Mouse (Mus musculus): Measurements from ENCODE around the gene Usp42. TPM values are rescaled to one million over a fixed set of nuclear protein-coding genes. Genes with fewer than 3 reads are reported as not detected.

Gene Usp42
- polyA plus RNA-seq, 1 experiment from 2014 or later = 17.2 TPM

DNA sequence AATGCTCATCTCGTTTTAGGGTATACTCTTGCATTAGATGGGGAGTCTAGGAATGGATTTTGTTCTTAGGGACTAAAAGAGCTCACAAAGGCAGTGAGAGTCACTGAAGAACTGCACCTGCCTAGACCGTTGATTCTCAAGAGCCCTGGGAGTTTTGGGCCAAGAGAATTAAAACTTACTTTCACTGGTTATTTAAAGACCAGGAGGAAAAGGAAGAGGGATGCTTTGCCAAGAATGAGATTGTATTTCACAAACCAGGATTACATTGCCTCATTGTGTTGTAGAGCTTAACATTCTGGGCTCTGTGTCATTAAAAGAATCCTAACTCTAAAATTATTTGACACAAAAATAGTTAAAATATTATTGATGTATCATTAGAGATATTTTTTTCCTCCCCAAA is 66.5 kb downstream of the Usp42 start:
- H3K36me3 ChIP-seq = no peaks in the 10 kb centered on the region
- no peaks in the 10 kb centered on the region for H3K27me3 ChIP-seq (replicated peaks)
- H3K9me3 ChIP-seq = no peaks in the 10 kb centered on the region
- H3K9ac ChIP-seq = no peak overlapping the region
- WGBS = 56% methylated on average over 2 of the region's 2 CpGs
- H3K4me2 ChIP-seq = no peak overlapping the region
- ATAC-seq (ENCODE audit: insufficient read depth, low FRiP score, low read depth) = no peak
- H3K4me1 ChIP-seq = 0 out of 2 replicates have a peak, but pooled peaks cover 6% of the 10 kb centered on the region
- H3K27ac ChIP-seq = no peak overlapping the region
- H3K4me3 ChIP-seq (replicated peaks) = no peak overlapping the region

DNA sequence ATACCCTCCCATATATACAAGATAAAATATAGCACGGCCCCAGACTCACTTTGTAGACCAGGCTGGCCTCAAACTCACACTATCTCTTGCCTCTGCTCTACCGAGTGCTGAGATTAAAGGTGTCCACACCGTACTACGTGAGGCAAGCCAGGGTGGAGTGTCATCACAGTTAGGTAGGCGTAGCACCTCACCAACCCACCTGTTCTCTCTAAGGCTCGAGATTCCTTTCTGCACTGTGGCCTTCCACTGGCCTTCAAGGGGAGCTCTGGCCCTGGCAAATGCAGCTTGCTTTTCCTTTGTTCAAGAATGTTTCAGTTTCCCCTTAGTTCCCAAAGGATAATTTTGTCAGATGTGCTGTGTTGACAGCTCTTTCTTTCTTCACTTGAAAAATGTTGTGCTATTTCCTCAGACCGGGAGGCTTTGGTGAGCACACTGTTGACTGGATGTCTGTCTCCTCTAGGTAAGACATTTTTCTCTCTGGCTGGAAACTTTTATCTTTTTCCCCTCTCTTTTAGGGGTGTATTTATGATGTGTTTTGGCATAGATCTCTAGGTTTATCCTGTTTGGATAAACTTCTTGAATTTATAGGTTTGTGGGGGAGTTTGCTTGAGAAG is 68.9 kb downstream of the Usp42 start:
- H3K4me3 ChIP-seq (replicated peaks) = no peak overlapping the region
- no peak overlapping the region; the same call in 1 of the 2 replicates for H3K27ac ChIP-seq
- H3K9ac ChIP-seq = no peak overlapping the region
- no peaks in the 10 kb centered on the region for H3K36me3 ChIP-seq
- no peaks in the 10 kb centered on the region for H3K27me3 ChIP-seq (replicated peaks)
- H3K9me3 ChIP-seq = no peaks in the 10 kb centered on the region
- WGBS = 64% methylated on average over 7 of the region's 7 CpGs
- H3K4me2 ChIP-seq = no peak overlapping the region
- H3K4me1 ChIP-seq = 0 out of 2 replicates have a peak, but pooled peaks cover 1% of the 10 kb centered on the region
- no peak for ATAC-seq (ENCODE audit: insufficient read depth, low FRiP score, low read depth)

Other genes with a start within 250 kb of the Usp42 start
- gene Rac1, start 204.2 kb downstream of the Usp42 start, polyA plus RNA-seq (2015; fragmentation: Nextera tagmentation; extraction: Ambion mirVana) = 425 and 464 TPM in 2 replicates
- 49.8 and 53.9 TPM in 2 replicates for gene Cyth3, start 109.8 kb downstream of the Usp42 start, polyA plus RNA-seq (2015; fragmentation: Nextera tagmentation; extraction: Ambion mirVana)
- 34.3 and 36.1 TPM in 2 replicates for gene Eif2ak1, start 85.5 kb upstream of the Usp42 start, polyA plus RNA-seq (2015; fragmentation: Nextera tagmentation; extraction: Ambion mirVana)
- 0.17 and 0.22 TPM in 2 replicates for gene Ankrd61, start 165.4 kb upstream of the Usp42 start, polyA plus RNA-seq (2015; fragmentation: Nextera tagmentation; extraction: Ambion mirVana)
- 88.2 and 105 TPM in 2 replicates for gene Aimp2, start 177.6 kb upstream of the Usp42 start, polyA plus RNA-seq (2015; fragmentation: Nextera tagmentation; extraction: Ambion mirVana)
- 22.7 and 24.9 TPM in 2 replicates for gene Pms2, start 177.7 kb upstream of the Usp42 start, polyA plus RNA-seq (2015; fragmentation: Nextera tagmentation; extraction: Ambion mirVana)
- gene Gm42421, start 195.9 kb upstream of the Usp42 start, polyA plus RNA-seq (2015; fragmentation: Nextera tagmentation; extraction: Ambion mirVana) = 0.42 and 0.77 TPM in 2 replicates
- gene Rsph10b, start 200.8 kb upstream of the Usp42 start, polyA plus RNA-seq (2015; fragmentation: Nextera tagmentation; extraction: Ambion mirVana) = 0.43 and 0.48 TPM in 2 replicates

Data from stomach, embryonic 15.5 days (tissue).